ENCODE assay signal across 9 mouse cellular contexts in genomic region chr2:165184015-165184633, GRCm38 (mm10). TPM values are rescaled to one million over a fixed set of nuclear protein-coding genes. Genes with fewer than 3 reads are reported as not detected.
DNase-seq lines count a peak whose midpoint lies in the region; ATAC-seq and TF ChIP-seq lines count a peak whose summit lies in the region.
"Had no signal": no experiment of that assay in that cellular context is flagged by ENCODE, and none has a peak within 500 bp of the region (broad histone marks: within the 10 kb centered on the region; RNA-seq: fewer than 3 reads in every experiment).

No protein-coding gene starts in this region.

- TF ChIP-seq EP300 in lung, postnatal 0 days (IDR thresholded peaks at IDR 0.05): no peak

- no peaks in the 10 kb centered on the region for H3K36me3 ChIP-seq in lung, embryonic 16.5 days (ENCODE audit: control insufficient read depth, insufficient read depth, low read length)
- H3K36me3 ChIP-seq in lung, postnatal 0 days (ENCODE audit: insufficient read depth, low read length): no peaks in the 10 kb centered on the region
- no peaks in the 10 kb centered on the region for H3K36me3 ChIP-seq in forebrain, embryonic 12.5 days (replicated peaks)
- no peaks in the 10 kb centered on the region for H3K36me3 ChIP-seq in intestine, embryonic 15.5 days
- no peaks in the 10 kb centered on the region for H3K36me3 ChIP-seq in liver, embryonic 16.5 days (ENCODE audit: control insufficient read depth, insufficient read depth)

- H3K4me2 ChIP-seq in lung, embryonic 16.5 days (ENCODE audit: low read depth, low read length): no peak overlapping the region
- no peak overlapping the region for H3K4me2 ChIP-seq in lung, postnatal 0 days (replicated peaks; ENCODE audit: low read depth, low read length)
- peak overlapping the region; percentile 24; the same call in 1 of the 2 replicates for H3K4me2 ChIP-seq in forebrain, embryonic 12.5 days
- no peak overlapping the region; the same call in 1 of the 2 replicates for H3K4me2 ChIP-seq in intestine, embryonic 15.5 days (replicated peaks)
- no peak overlapping the region for H3K4me2 ChIP-seq in liver, embryonic 16.5 days (ENCODE audit: low read depth, low read length)

- ATAC-seq in lung, embryonic 16.5 days (ENCODE audit: low read depth): peak; percentile 47; the same call in 1 of the 2 replicates
- no peak for ATAC-seq in lung, postnatal 0 days
- peak; percentile 79 for ATAC-seq in forebrain, embryonic 12.5 days (ENCODE audit: low FRiP score)
- peak; percentile 83 for ATAC-seq in intestine, embryonic 15.5 days
- 0 out of 2 replicates have a peak, but pooled peaks have one; percentile 27 for ATAC-seq in liver, embryonic 16.5 days (ENCODE audit: low read depth)
- ATAC-seq in inflammation-experienced regulatory T-cells, adult 6 months: no peak

- H3K4me3 ChIP-seq in lung, embryonic 16.5 days (ENCODE audit: low read length): no peak overlapping the region
- no peak overlapping the region for H3K4me3 ChIP-seq in lung, postnatal 0 days (ENCODE audit: low read depth, low read length)
- H3K4me3 ChIP-seq in forebrain, embryonic 12.5 days (replicated peaks): no peak overlapping the region
- H3K4me3 ChIP-seq in intestine, embryonic 15.5 days (replicated peaks): no peak overlapping the region
- no peak overlapping the region for H3K4me3 ChIP-seq in liver, embryonic 16.5 days (ENCODE audit: low read depth, low read length)

- H3K4me1 ChIP-seq in lung, embryonic 16.5 days (replicated peaks; ENCODE audit: control insufficient read depth, insufficient read depth, low read length): peaks cover 7% of the 10 kb centered on the region
- no peaks in the 10 kb centered on the region for H3K4me1 ChIP-seq in lung, postnatal 0 days (ENCODE audit: insufficient read depth, low read depth, low read length)
- H3K4me1 ChIP-seq in forebrain, embryonic 12.5 days: peaks cover 40% of the 10 kb centered on the region
- peaks cover 14% of the 10 kb centered on the region for H3K4me1 ChIP-seq in intestine, embryonic 15.5 days (replicated peaks)
- H3K4me1 ChIP-seq in liver, embryonic 16.5 days (ENCODE audit: control insufficient read depth, low read depth, low read length): no peaks in the 10 kb centered on the region; the same call in 1 of the 2 replicates

- H3K9ac ChIP-seq in lung, embryonic 16.5 days (ENCODE audit: low read length): no peak overlapping the region
- no peak overlapping the region for H3K9ac ChIP-seq in lung, postnatal 0 days (replicated peaks; ENCODE audit: low read depth)
- H3K9ac ChIP-seq in forebrain, embryonic 12.5 days: 0 out of 2 replicates have a peak overlapping the region, but pooled peaks have one; percentile 3
- no peak overlapping the region for H3K9ac ChIP-seq in intestine, embryonic 15.5 days
- H3K9ac ChIP-seq in liver, embryonic 16.5 days (ENCODE audit: low read depth, low read length): no peak overlapping the region

- no peak for TF ChIP-seq CTCF in lung, postnatal 0 days (IDR thresholded peaks at IDR 0.05)

- no peak overlapping the region for H3K27ac ChIP-seq in lung, embryonic 16.5 days (ENCODE audit: low read length)
- H3K27ac ChIP-seq in lung, postnatal 0 days (ENCODE audit: low read length): no peak overlapping the region
- peak overlapping the region; percentile 77 for H3K27ac ChIP-seq in forebrain, embryonic 12.5 days
- no peak overlapping the region for H3K27ac ChIP-seq in intestine, embryonic 15.5 days
- H3K27ac ChIP-seq in liver, embryonic 16.5 days (ENCODE audit: low read length): no peak overlapping the region
- H3K27ac ChIP-seq: macrophage had no signal

- H3K27me3 ChIP-seq in lung, embryonic 16.5 days (ENCODE audit: control insufficient read depth, insufficient read depth, low read depth, low read length): peaks cover 28% of the 10 kb centered on the region
- 0 out of 2 replicates have a peak, but pooled peaks cover 5% of the 10 kb centered on the region for H3K27me3 ChIP-seq in lung, postnatal 0 days (replicated peaks; ENCODE audit: insufficient read depth, low read length)
- H3K27me3 ChIP-seq in forebrain, embryonic 12.5 days: peaks cover 55% of the 10 kb centered on the region
- peaks cover 37% of the 10 kb centered on the region for H3K27me3 ChIP-seq in intestine, embryonic 15.5 days (replicated peaks)
- peaks cover 18% of the 10 kb centered on the region for H3K27me3 ChIP-seq in liver, embryonic 16.5 days (ENCODE audit: control insufficient read depth, insufficient read depth, low read depth, low read length)

- DNase-seq in lung, postnatal 0 days (ENCODE audit: low spot score): no peak
- DNase-seq in frontal cortex, adult 2 months (ENCODE audit: extremely low spot score in 1 of 2, low spot score in 1 of 2): no peak
- DNase-seq in spleen, postnatal 14 days (ENCODE audit: low spot score in 2 of 2): no peak

- no peaks in the 10 kb centered on the region for H3K9me3 ChIP-seq in lung, embryonic 16.5 days (ENCODE audit: control insufficient read depth, low read length)
- H3K9me3 ChIP-seq in lung, postnatal 0 days (ENCODE audit: low read length): no peaks in the 10 kb centered on the region
- H3K9me3 ChIP-seq in forebrain, embryonic 12.5 days: no peaks in the 10 kb centered on the region
- no peaks in the 10 kb centered on the region for H3K9me3 ChIP-seq in intestine, embryonic 15.5 days
- no peaks in the 10 kb centered on the region for H3K9me3 ChIP-seq in liver, embryonic 16.5 days (replicated peaks; ENCODE audit: control insufficient read depth, low read length)

- WGBS in lung, embryonic 16.5 days: 18% methylated on average over 9 of the region's 9 CpGs
- WGBS in lung, postnatal 0 days: 18% methylated on average over 9 of the region's 9 CpGs
- WGBS in forebrain, embryonic 12.5 days: 23% methylated on average over 9 of the region's 9 CpGs
- 33% methylated on average over 9 of the region's 9 CpGs for WGBS in intestine, embryonic 15.5 days
- WGBS in liver, embryonic 16.5 days (ENCODE audit: insufficient replicate concordance): 33% methylated on average over 9 of the region's 9 CpGs

RNA-seq across cellular contexts. Expression of gene Cdh22, which starts 50.5 kb away (rescaled TPM):
- 0.67 and 0.88 TPM in 2 replicates for polyA plus RNA-seq in lung, embryonic 16.5 days (2015; fragmentation: Nextera tagmentation; extraction: Ambion mirVana)
- polyA plus RNA-seq in lung, postnatal 0 days (2015; fragmentation: Nextera tagmentation; extraction: Ambion mirVana): 1.0 and 1.8 TPM in 2 replicates
- 10.6 and 11.4 TPM in 2 replicates for polyA plus RNA-seq in forebrain, embryonic 12.5 days (2016; fragmentation: Nextera tagmentation; extraction: Ambion mirVana)
- polyA plus RNA-seq in intestine, embryonic 15.5 days (2015; fragmentation: Nextera tagmentation; extraction: Ambion mirVana): 0.62 and 0.68 TPM in 2 replicates
- not detected in 2 replicates for polyA plus RNA-seq in liver, embryonic 16.5 days (2015; fragmentation: Nextera tagmentation; extraction: Ambion mirVana)
- polyA plus RNA-seq in inflammation-experienced regulatory T-cells, adult 6 months (2017; shearing (Covaris generic)): not detected
- polyA plus RNA-seq in frontal cortex, adult 2 months (2012; rRNA removed): 33.3 and 38.6 TPM in 2 replicates
- polyA plus RNA-seq: macrophage had no signal

Comparison
In these comparisons a context has a peak if more than half of its experiments do, and no peak if none do; other contexts are left out.
1. ATAC-seq: peak in lung, embryonic 16.5 days (single experiment), forebrain, embryonic 12.5 days (single experiment), intestine, embryonic 15.5 days (single experiment) and liver, embryonic 16.5 days (single experiment); none in lung, postnatal 0 days (single experiment) and inflammation-experienced regulatory T-cells, adult 6 months (single experiment).